Mouse (Mus musculus) heart, postnatal 0 days (tissue): ENCODE data around the gene Zfp367. TPM values are rescaled to one million over a fixed set of nuclear protein-coding genes. Genes with fewer than 3 reads are reported as not detected.
A peak's percentile ranks its signal among the peaks of the same experiment; 100 is the strongest.

ENCODE experiments used
- ATAC-seq: fragments of 200-750 bp; cut with Nextera tagmentation; 2 replicates; pipeline ENCODE4 v1.8.0; 2017; ENCODE audit warnings: low read depth, moderate number of reproducible peaks, moderate library complexity; ENCODE audit not compliant: insufficient read depth
- DNase-seq: peaks from one replicate; pipeline ENCODE4 v3.0.0-alpha.2; 2016; ENCODE audit warnings: low spot score
- H3K27ac ChIP-seq: fragments of 300-500 bp; sonication (generic); 2 replicates; pipeline ENCODE4 v1.5.1; 2014; ENCODE audit warnings: low read depth, mild to moderate bottlenecking
- H3K27me3 ChIP-seq: fragments of 300-500 bp; sonication (generic); 2 replicates; pipeline ENCODE4 v1.6.1; 2014; ENCODE audit warnings: low read length, mixed read lengths; ENCODE audit not compliant: control insufficient read depth, insufficient read depth
- H3K36me3 ChIP-seq: fragments of 300-500 bp; sonication (generic); replicated peaks from 2 replicates; pipeline ENCODE4 v1.6.1; 2014; ENCODE audit warnings: low read length, mixed read lengths; ENCODE audit not compliant: control insufficient read depth, insufficient read depth
- H3K4me1 ChIP-seq: fragments of 300-500 bp; sonication (generic); 2 replicates; pipeline ENCODE4 v1.6.1; 2014; ENCODE audit warnings: antibody characterized with exemption; ENCODE audit not compliant: control insufficient read depth, insufficient read depth
- H3K4me2 ChIP-seq: fragments of 300-500 bp; sonication (generic); 2 replicates; pipeline ENCODE4 v1.6.1; 2014; ENCODE audit warnings: low read depth, mild to moderate bottlenecking, low read length, moderate library complexity
- H3K4me3 ChIP-seq: fragments of 300-500 bp; sonication (generic); 2 replicates; pipeline ENCODE4 v1.5.1; 2014; ENCODE audit warnings: low read depth, low read length
- H3K9ac ChIP-seq: fragments of 300-500 bp; sonication (generic); replicated peaks from 2 replicates; pipeline ENCODE4 v1.6.1; 2014; ENCODE audit warnings: low read depth, low read length, mixed read lengths
- H3K9me3 ChIP-seq: fragments of 300-500 bp; sonication (generic); replicated peaks from 2 replicates; pipeline ENCODE4 v1.6.1; 2016; ENCODE audit warnings: low read length; ENCODE audit not compliant: control insufficient read depth
- CTCF ChIP-seq: IDR thresholded peaks from 2 replicates; pipeline ENCODE4 v1.5.1; 2016; ENCODE audit warnings: antibody characterized with exemption, control low read depth, low read depth
- EP300 ChIP-seq: IDR thresholded peaks from 2 replicates; pipeline ENCODE4 v1.6.1; 2016; ENCODE audit warnings: antibody characterized with exemption, low read depth
- WGBS: fragments of 180-500 bp; shearing (Covaris S2); extraction: QIAGEN DNeasy Blood & Tissue Kit; methylation state at CpG from one replicate; pipeline ENCODE4 v1.1.7; 2014; 5-methylcytosine and 5-hydroxymethylcytosine counted together
- polyA plus RNA-seq: library from polyadenylated mRNA; unstranded; fragments of >200 nt; fragmentation: Nextera tagmentation; extraction: Ambion mirVana; gene quantifications from 2 replicates; pipeline ENCODE4 v1.2.1, GENCODE M21; 2015
- total RNA-seq: library from RNA; depleted of rRNA; stranded (reverse); fragments of >200 nt; gene quantifications from 2 replicates; pipeline ENCODE4 v1.2.3, GENCODE M21; 2014; ENCODE audit warnings: low replicate concordance

The Zfp367 gene
- total and polyA plus RNA-seq, 2 experiments from 2014 or later = 23.8 to 35.6 TPM

GRCm38 (mm10) chr13:64129616-64130375 is 23.2 kb downstream of the Zfp367 start:
- DNase-seq = peak; percentile 35
- Histone ChIP-seq H3K9me3 (no peaks in the 10 kb centered on the region), H3K9ac (peak overlapping the region; percentile 77), H3K4me3 (peak overlapping the region; percentile 68), H3K27me3 (no peaks in the 10 kb centered on the region), H3K36me3 (peaks cover 22% of the 10 kb centered on the region), H3K4me1 (peaks cover 7% of the 10 kb centered on the region; the same call in 1 of the 2 replicates), H3K4me2 (peak overlapping the region; percentile 74), H3K27ac (peak overlapping the region; percentile 65)
- peak; percentile 80 for ATAC-seq
- no peak for TF ChIP-seq EP300
- TF ChIP-seq CTCF = peak; percentile 37
- 34% methylated on average over 15 of the region's 15 CpGs for WGBS

GRCm38 (mm10) chr13:64128858-64129615 is 24.0 kb downstream of the Zfp367 start, which contains the start of gene Slc35d2:
TSS of gene Slc35d2 (minus strand) at chr13:64129368.
- Histone ChIP-seq H3K4me1 (peaks cover 7% of the 10 kb centered on the region; the same call in 1 of the 2 replicates), H3K27me3 (no peaks in the 10 kb centered on the region), H3K27ac (peak within 1 kb of the TSS; percentile 65), H3K9me3 (no peaks in the 10 kb centered on the region), H3K36me3 (peaks cover 15% of the 10 kb centered on the region), H3K4me3 (peak within 1 kb of the TSS; percentile 68), H3K9ac (peak within 1 kb of the TSS; percentile 77), H3K4me2 (peak within 1 kb of the TSS; percentile 74)
- TF ChIP-seq EP300 (no peak), CTCF (peak; percentile 23; the same call in 1 of the 2 replicates)
- ATAC-seq = peak; percentile 89
- peak; percentile 45 for DNase-seq
- 7% methylated on average over 42 of the region's 44 CpGs for WGBS

GRCm38 (mm10) chr13:64126316-64126715 is 26.7 kb downstream of the Zfp367 start:
- no peak overlapping the region for H3K4me3 ChIP-seq
- H3K36me3 ChIP-seq = 0 out of 2 replicates have a peak, but pooled peaks cover under 1% of the 10 kb centered on the region
- peaks cover 7% of the 10 kb centered on the region; the same call in 1 of the 2 replicates for H3K4me1 ChIP-seq
- no peaks in the 10 kb centered on the region for H3K27me3 ChIP-seq
- H3K9ac ChIP-seq = no peak overlapping the region
- H3K27ac ChIP-seq = no peak overlapping the region
- no peak for DNase-seq
- WGBS = 70% methylated on average over 4 of the region's 4 CpGs
- TF ChIP-seq EP300 (no peak), CTCF (no peak)
- no peaks in the 10 kb centered on the region for H3K9me3 ChIP-seq
- no peak for ATAC-seq
- H3K4me2 ChIP-seq = no peak overlapping the region

GRCm38 (mm10) chr13:64124886-64125285 is 28.1 kb downstream of the Zfp367 start:
- ATAC-seq (no peak), DNase-seq (no peak)
- TF ChIP-seq EP300 = no peak
- no peak for TF ChIP-seq CTCF
- no peaks in the 10 kb centered on the region; the same call in 1 of the 2 replicates for H3K36me3 ChIP-seq
- H3K27ac ChIP-seq = no peak overlapping the region
- WGBS = 94% methylated on average over 6 of the region's 6 CpGs
- peaks cover 7% of the 10 kb centered on the region; the same call in 1 of the 2 replicates for H3K4me1 ChIP-seq
- no peak overlapping the region for H3K9ac ChIP-seq
- H3K4me2 ChIP-seq = no peak overlapping the region
- no peaks in the 10 kb centered on the region for H3K9me3 ChIP-seq
- no peak overlapping the region for H3K4me3 ChIP-seq
- no peaks in the 10 kb centered on the region for H3K27me3 ChIP-seq

- H3K4me1 ChIP-seq = peaks cover 3% of the 10 kb centered on the region; the same call in 1 of the 2 replicates
- no peak overlapping the region for H3K27ac ChIP-seq
- ATAC-seq (no peak), DNase-seq (no peak)
- 36% methylated on average over 6 of the region's 6 CpGs for WGBS
- no peak overlapping the region for H3K4me2 ChIP-seq
- H3K27me3 ChIP-seq = no peaks in the 10 kb centered on the region
- H3K9me3 ChIP-seq = no peaks in the 10 kb centered on the region
- no peak for TF ChIP-seq EP300
- no peak for TF ChIP-seq CTCF
- no peak overlapping the region for H3K9ac ChIP-seq
- H3K4me3 ChIP-seq = no peak overlapping the region
- H3K36me3 ChIP-seq = no peaks in the 10 kb centered on the region; the same call in 1 of the 2 replicates
Observed at GRCm38 (mm10) chr13:64123491-64124188, 29.4 kb downstream of the Zfp367 start.
